Mouse (Mus musculus) liver, embryonic 13.5 days (tissue): ENCODE measurements around the gene Nrarp. TPM values are rescaled to one million over a fixed set of nuclear protein-coding genes. Genes with fewer than 3 reads are reported as not detected.

Experiments used
- ATAC-seq: fragments of 200-750 bp; cut with Nextera tagmentation; 2 replicates; pipeline ENCODE4 v1.8.0; 2017; ENCODE audit warnings: low read depth, mild to moderate bottlenecking, moderate number of reproducible peaks, moderate library complexity
- DNase-seq: peaks from one replicate; pipeline ENCODE4 v3.0.0; 2022
- H3K27ac ChIP-seq: fragments of 300-500 bp; sonication (generic); 2 replicates; pipeline ENCODE4 v1.5.1; 2015; ENCODE audit warnings: moderate library complexity, mild to moderate bottlenecking, inconsistent platforms
- H3K27me3 ChIP-seq: fragments of 300-500 bp; sonication (generic); 2 replicates; pipeline ENCODE4 v1.6.1; 2015; ENCODE audit warnings: mild to moderate bottlenecking, inconsistent platforms
- H3K36me3 ChIP-seq: fragments of 300-500 bp; sonication (generic); 2 replicates; pipeline ENCODE4 v1.6.1; 2015; ENCODE audit warnings: mild to moderate bottlenecking, inconsistent platforms
- H3K4me1 ChIP-seq: fragments of 300-500 bp; sonication (generic); replicated peaks from 2 replicates; pipeline ENCODE4 v1.6.1; 2015; ENCODE audit warnings: inconsistent platforms
- H3K4me2 ChIP-seq: fragments of 300-500 bp; sonication (generic); 2 replicates; pipeline ENCODE4 v1.6.1; 2015; ENCODE audit warnings: inconsistent platforms, mild to moderate bottlenecking, moderate library complexity
- H3K4me3 ChIP-seq: fragments of 300-500 bp; sonication (generic); replicated peaks from 2 replicates; pipeline ENCODE4 v1.5.1; 2015; ENCODE audit warnings: mild to moderate bottlenecking, inconsistent platforms
- H3K9ac ChIP-seq: fragments of 300-500 bp; sonication (generic); 2 replicates; pipeline ENCODE4 v1.6.1; 2015; ENCODE audit warnings: mild to moderate bottlenecking, inconsistent platforms
- H3K9me3 ChIP-seq: fragments of 300-500 bp; sonication (generic); replicated peaks from 2 replicates; pipeline ENCODE4 v1.6.1; 2016; ENCODE audit warnings: inconsistent platforms
- WGBS: fragments of 180-500 bp; shearing (Covaris S2); methylation state at CpG from one replicate; pipeline ENCODE4 v1.1.7; 2015; ENCODE audit not compliant: insufficient replicate concordance; 5-methylcytosine and 5-hydroxymethylcytosine counted together
- polyA plus RNA-seq: library from polyadenylated mRNA; unstranded; fragments of >200 nt; fragmentation: Nextera tagmentation; extraction: Ambion mirVana; gene quantifications from 2 replicates; pipeline ENCODE4 v1.2.1, GENCODE M21; 2015

Nrarp gene
- polyA plus RNA-seq, 1 experiment from 2014 or later: 2.5 TPM

GRCm38 (mm10) chr2:25183336-25183735 lies 2.8 kb downstream of the Nrarp start:
- ATAC-seq (no peak), DNase-seq (no peak)
- peaks cover 56% of the 10 kb centered on the region for H3K4me1 ChIP-seq
- H3K9me3 ChIP-seq: no peaks in the 10 kb centered on the region
- H3K4me3 ChIP-seq: no peak overlapping the region
- 57% methylated on average over 2 of the region's 2 CpGs for WGBS
- H3K9ac ChIP-seq: no peak overlapping the region
- H3K27me3 ChIP-seq: peaks cover 92% of the 10 kb centered on the region
- H3K27ac ChIP-seq: no peak overlapping the region
- H3K4me2 ChIP-seq: no peak overlapping the region
- no peaks in the 10 kb centered on the region for H3K36me3 ChIP-seq

GRCm38 (mm10) chr2:25184496-25184895 lies 3.9 kb downstream of the Nrarp start:
- ATAC-seq (no peak), DNase-seq (no peak)
- 81% methylated on average over 7 of the region's 7 CpGs for WGBS
- Histone ChIP-seq H3K9ac (no peak overlapping the region), H3K27me3 (peaks cover 80% of the 10 kb centered on the region), H3K36me3 (no peaks in the 10 kb centered on the region), H3K9me3 (no peaks in the 10 kb centered on the region), H3K4me1 (peaks cover 49% of the 10 kb centered on the region), H3K27ac (no peak overlapping the region), H3K4me3 (no peak overlapping the region), H3K4me2 (no peak overlapping the region)

- H3K4me2 ChIP-seq: peak overlapping the region; percentile 82
- peak overlapping the region; percentile 69 for H3K9ac ChIP-seq
- peaks cover 67% of the 10 kb centered on the region for H3K27me3 ChIP-seq
- 2% methylated on average over 64 of the region's 64 CpGs for WGBS
- no peaks in the 10 kb centered on the region for H3K36me3 ChIP-seq
- DNase-seq (no peak), ATAC-seq (peak; percentile 16)
- peak overlapping the region; percentile 58 for H3K4me3 ChIP-seq
- H3K27ac ChIP-seq: no peak overlapping the region
- peaks cover 37% of the 10 kb centered on the region for H3K4me1 ChIP-seq
- H3K9me3 ChIP-seq: no peaks in the 10 kb centered on the region
Observed at GRCm38 (mm10) chr2:25185625-25186574, 5.3 kb downstream of the Nrarp start.

GRCm38 (mm10) chr2:25186575-25186930 lies 6.0 kb downstream of the Nrarp start:
- no peak for DNase-seq
- no peaks in the 10 kb centered on the region for H3K9me3 ChIP-seq
- peak overlapping the region; percentile 58; the same call in 1 of the 2 replicates for H3K4me3 ChIP-seq
- WGBS: 34% methylated on average over 5 of the region's 5 CpGs
- peak overlapping the region; percentile 69; the same call in 1 of the 2 replicates for H3K9ac ChIP-seq
- H3K4me2 ChIP-seq: peak overlapping the region; percentile 82
- H3K4me1 ChIP-seq: peaks cover 30% of the 10 kb centered on the region
- no peaks in the 10 kb centered on the region for H3K36me3 ChIP-seq
- H3K27me3 ChIP-seq: peaks cover 60% of the 10 kb centered on the region
- no peak for ATAC-seq
- no peak overlapping the region for H3K27ac ChIP-seq

- Histone ChIP-seq H3K27ac (no peak overlapping the region), H3K27me3 (peaks cover 48% of the 10 kb centered on the region), H3K4me1 (peaks cover 18% of the 10 kb centered on the region), H3K9ac (no peak overlapping the region), H3K4me3 (no peak overlapping the region), H3K36me3 (no peaks in the 10 kb centered on the region), H3K4me2 (no peak overlapping the region), H3K9me3 (no peaks in the 10 kb centered on the region)
- DNase-seq (no peak), ATAC-seq (no peak)
- 79% methylated on average over 6 of the region's 6 CpGs for WGBS
Observed at GRCm38 (mm10) chr2:25187841-25188240, 7.3 kb downstream of the Nrarp start.

GRCm38 (mm10) chr2:25193330-25193770 lies 12.8 kb downstream of the Nrarp start:
- peak overlapping the region; percentile 91; the same call in 1 of the 2 replicates for H3K27ac ChIP-seq
- under 1% methylated on average over 6 of the region's 6 CpGs for WGBS
- H3K9ac ChIP-seq: peak overlapping the region; percentile 70; the same call in 1 of the 2 replicates
- DNase-seq: peak; percentile 71
- peak overlapping the region; percentile 80 for H3K4me2 ChIP-seq
- H3K36me3 ChIP-seq: peaks cover 6% of the 10 kb centered on the region
- H3K27me3 ChIP-seq: no peaks in the 10 kb centered on the region
- peaks cover 53% of the 10 kb centered on the region for H3K4me1 ChIP-seq
- ATAC-seq: peak; percentile 33
- no peaks in the 10 kb centered on the region for H3K9me3 ChIP-seq
- no peak overlapping the region for H3K4me3 ChIP-seq

- Histone ChIP-seq H3K4me1 (peaks cover 53% of the 10 kb centered on the region), H3K4me2 (peak overlapping the region; percentile 80), H3K27ac (peak overlapping the region; percentile 91), H3K4me3 (0 out of 2 replicates have a peak overlapping the region, but pooled peaks have one; percentile 60), H3K9me3 (no peaks in the 10 kb centered on the region), H3K27me3 (no peaks in the 10 kb centered on the region), H3K9ac (peak overlapping the region; percentile 70), H3K36me3 (peaks cover 13% of the 10 kb centered on the region)
- WGBS: 21% methylated on average over 5 of the region's 5 CpGs
- DNase-seq: no peak
- no peak for ATAC-seq
Observed at GRCm38 (mm10) chr2:25194006-25194405, 13.4 kb downstream of the Nrarp start.

GRCm38 (mm10) chr2:25194486-25195171 lies 14.1 kb downstream of the Nrarp start:
- Histone ChIP-seq H3K9me3 (no peaks in the 10 kb centered on the region), H3K9ac (peak overlapping the region; percentile 70), H3K27ac (peak overlapping the region; percentile 91), H3K27me3 (no peaks in the 10 kb centered on the region), H3K4me1 (peaks cover 53% of the 10 kb centered on the region), H3K36me3 (peaks cover 18% of the 10 kb centered on the region), H3K4me2 (peak overlapping the region; percentile 80), H3K4me3 (peak overlapping the region; percentile 60)
- no peak for ATAC-seq
- 35% methylated on average over 17 of the region's 17 CpGs for WGBS
- no peak for DNase-seq

- Histone ChIP-seq H3K4me1 (peaks cover 53% of the 10 kb centered on the region), H3K27me3 (no peaks in the 10 kb centered on the region), H3K4me3 (peak overlapping the region; percentile 60), H3K27ac (peak overlapping the region; percentile 91), H3K9me3 (no peaks in the 10 kb centered on the region), H3K4me2 (peak overlapping the region; percentile 80), H3K9ac (peak overlapping the region; percentile 70), H3K36me3 (peaks cover 27% of the 10 kb centered on the region)
- WGBS: 8% methylated on average over 55 of the region's 55 CpGs
- peak; percentile 65 for ATAC-seq
- DNase-seq: peak; percentile 62
Observed at GRCm38 (mm10) chr2:25195211-25196156, 14.9 kb downstream of the Nrarp start.

- H3K4me3 ChIP-seq: peak within 1 kb of the TSS; percentile 60
- peak within 1 kb of the TSS; percentile 91 for H3K27ac ChIP-seq
- no peaks in the 10 kb centered on the region for H3K27me3 ChIP-seq
- H3K4me2 ChIP-seq: peak within 1 kb of the TSS; percentile 80
- peaks cover 36% of the 10 kb centered on the region for H3K36me3 ChIP-seq
- WGBS: 5% methylated on average over 8 of the region's 8 CpGs
- peak; percentile 64 for DNase-seq
- peak within 1 kb of the TSS; percentile 70 for H3K9ac ChIP-seq
- peaks cover 53% of the 10 kb centered on the region for H3K4me1 ChIP-seq
- H3K9me3 ChIP-seq: no peaks in the 10 kb centered on the region
- peak; percentile 52 for ATAC-seq
Observed at GRCm38 (mm10) chr2:25196172-25196954, 15.8 kb downstream of the Nrarp start, which contains the start of gene Tor4a. Gene Tor4a, minus strand, starts transcription at chr2:25196886.
